Mouse (Mus musculus) cortical plate, adult 2 months (tissue): ENCODE results near the gene Ezh1.

Experiments used
- CTCF ChIP-seq: fragments of 200-500 bp; IDR thresholded peaks from 2 replicates; pipeline ENCODE4 v1.5.1; 2011; ENCODE audit warnings: mild to moderate bottlenecking, control low read depth, low read length; ENCODE audit not compliant: insufficient read depth; ENCODE audit errors: extremely low read depth
- POLR2A ChIP-seq: fragments of 200-500 bp; IDR thresholded peaks from 2 replicates; pipeline ENCODE4 v1.6.1; 2011; ENCODE audit warnings: mild to moderate bottlenecking, low read length, control low read depth; ENCODE audit not compliant: insufficient read depth; ENCODE audit errors: extremely low read depth

DNA sequence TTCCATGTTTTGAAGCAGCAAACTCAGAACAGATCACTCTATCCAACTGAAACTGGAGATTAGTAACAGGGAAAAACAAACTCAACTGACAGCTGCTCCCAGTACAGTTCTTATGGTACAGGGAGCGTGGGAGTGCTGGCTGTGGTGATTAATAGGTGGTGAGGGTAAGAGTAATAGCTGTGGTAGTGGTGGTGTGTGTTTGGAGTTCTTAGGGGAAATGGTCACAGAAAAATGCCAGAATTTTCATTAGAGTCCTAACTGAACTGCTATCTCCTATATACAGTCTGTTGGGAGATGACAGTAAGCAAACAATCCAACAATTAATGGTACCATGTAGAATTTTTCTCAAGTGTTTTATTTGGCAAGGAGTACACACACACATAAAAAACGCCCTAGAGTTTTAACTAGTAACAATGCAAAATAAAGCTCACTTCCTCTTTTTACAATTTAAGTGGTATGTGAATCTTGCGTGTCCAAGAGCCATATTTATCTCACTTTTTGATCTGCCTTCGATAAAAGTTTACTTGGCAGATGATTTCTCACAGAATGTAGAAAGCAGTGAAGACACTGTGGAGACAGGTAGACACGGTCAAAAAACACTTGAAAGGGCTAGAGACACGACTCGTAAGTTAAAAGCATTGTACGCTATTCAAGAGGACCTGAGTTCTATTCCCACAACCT, 4.8 kb downstream of the Ezh1 start:
- TF ChIP-seq CTCF = no peak
- no peak for TF ChIP-seq POLR2A
